ENCODE assay signal across 38 mouse cellular contexts in genomic region chr8:13387728-13388127, GRCm38 (mm10). TPM values are rescaled to one million over a fixed set of nuclear protein-coding genes. Genes with fewer than 3 reads are reported as not detected.
DNase-seq lines count a peak whose midpoint lies in the region; ATAC-seq and TF ChIP-seq lines count a peak whose summit lies in the region.
"Had no signal": no experiment of that assay in that cellular context is flagged by ENCODE, and none has a peak within 500 bp of the region (broad histone marks: within the 10 kb centered on the region; RNA-seq: fewer than 3 reads in every experiment).

No protein-coding gene starts in this region.

- DNase-seq in CH12.LX (ENCODE audit: extremely low read depth) (no peak), MEL-GATA-1-ER (ENCODE audit: extremely low read depth, low read depth) (peak; percentile 17)
- DNase-seq in splenic B cell, adult 2 months (ENCODE audit: low read depth, low spot score), result peak; percentile 6
- DNase-seq in left cerebral cortex, postnatal 4 days, result no peak
- DNase-seq in adrenal gland, adult 18-20 months (ENCODE audit: low spot score in 2 of 2), result no peak
- no peak for DNase-seq in yolk sac, embryonic 10.5 days (ENCODE audit: low spot score)
- DNase-seq: adrenal gland, postnatal 14 days; cerebellum, adult 11 months; cerebellum, adult 2 months; cerebellum, adult 9-11 months; cerebellum, postnatal 25 days; embryo, embryonic 11 days; gastrocnemius, postnatal 10 days; gastrocnemius, postnatal 36 days; heart, adult 11 months; kidney, adult 11 months had no signal

- TF ChIP-seq CTCF in CH12.LX (conservative IDR thresholded peaks at IDR 0.05 in 1 of 2, IDR thresholded peaks at IDR 0.05 in 1 of 2; ENCODE audit: low read depth in 2 of 2, low read length in 2 of 2), result no peak

- TF ChIP-seq RAD21 in CH12.LX (IDR thresholded peaks at IDR 0.05; ENCODE audit: low read depth, low read length), result no peak

- no peak overlapping the region for H3K4me2 ChIP-seq in CH12.LX (ENCODE audit: insufficient read depth, low read depth, poor library complexity, severe bottlenecking)
- H3K4me2 ChIP-seq: embryonic facial prominence, embryonic 13.5 days; forebrain, embryonic 13.5 days; heart, embryonic 11.5 days; hindbrain, embryonic 15.5 days; intestine, embryonic 15.5 days had no signal

- H3K36me3 ChIP-seq in CH12.LX (replicated peaks in 1 of 2; ENCODE audit: control insufficient read depth in 1 of 2, insufficient read depth in 1 of 2, low read length in 1 of 2), result no peaks in the 10 kb centered on the region
- H3K36me3 ChIP-seq in splenic B cell, adult 2 months (ENCODE audit: control insufficient read depth, insufficient read depth, low read length, poor library complexity, severe bottlenecking), result no peaks in the 10 kb centered on the region
- H3K36me3 ChIP-seq: embryonic facial prominence, embryonic 13.5 days; forebrain, embryonic 10.5 days; hindbrain, embryonic 15.5 days; intestine, embryonic 15.5 days had no signal

- peak; percentile 75 to 78 for ATAC-seq in hematopoietic stem cell, adult 5-6 weeks (replicated peaks in 1 of 2; ENCODE audit: insufficient read depth in 1 of 2, low FRiP score in 2 of 2, low TSS enrichment in 1 of 2, low read depth in 1 of 2, poor library complexity in 2 of 2, severe bottlenecking in 2 of 2)
- ATAC-seq: activated CD4-positive, CD25-positive, alpha-beta regulatory T cell, adult 4 months; CD4-positive, CD25-positive, alpha-beta regulatory T cell, adult 4 months; forebrain, embryonic 13.5 days; forebrain, embryonic 16.5 days; intestine, embryonic 15.5 days had no signal

- TF ChIP-seq POLR2A in CH12.LX (IDR thresholded peaks at IDR 0.05; ENCODE audit: low read depth, low read length), result no peak

- dilution Hi-C loops in CH12.LX (cut with MboI; ENCODE audit: extremely low pct_ligation_motif_present, extremely low pct_unique_long_range_greater_than_20kb, low sequenced_read_pairs), result no loop called here

- H3K9me3 ChIP-seq in CH12.LX (replicated peaks; ENCODE audit: low read length), result peaks cover 4% of the 10 kb centered on the region
- H3K9me3 ChIP-seq: embryonic facial prominence, embryonic 10.5 days; embryonic facial prominence, embryonic 13.5 days; forebrain, embryonic 10.5 days; forebrain, embryonic 13.5 days; hindbrain, embryonic 15.5 days; intestine, embryonic 15.5 days had no signal

- no peak overlapping the region for H3K9ac ChIP-seq in CH12.LX (ENCODE audit: insufficient read depth, low read depth)
- H3K9ac ChIP-seq: embryonic facial prominence, embryonic 13.5 days; forebrain, embryonic 13.5 days; hindbrain, embryonic 15.5 days; intestine, embryonic 15.5 days had no signal

- no peak overlapping the region for H3K27ac ChIP-seq in CH12.LX (ENCODE audit: insufficient read depth, low read depth)
- H3K27ac ChIP-seq: embryonic facial prominence, embryonic 10.5 days; embryonic facial prominence, embryonic 13.5 days; forebrain, embryonic 10.5 days; forebrain, embryonic 13.5 days; hindbrain, embryonic 15.5 days; intestine, embryonic 15.5 days had no signal

- intact Hi-C loops in left cerebral cortex, postnatal 4 days (cut with DNase I), result no loop called here

- in situ Hi-C loops in CH12.LX (cut with MboI; ENCODE audit: low pct_ligation_motif_present, low pct_unique_long_range_greater_than_20kb, low sequenced_read_pairs), result no loop called here

- no peak for TF ChIP-seq EP300 in CH12.LX (IDR thresholded peaks at IDR 0.05; ENCODE audit: low read length)

- H3K4me1 ChIP-seq in CH12.LX (ENCODE audit: control insufficient read depth in 1 of 2, insufficient read depth in 2 of 2), result peaks cover 8 to 23% of the 10 kb centered on the region in 2 experiments
- H3K4me1 ChIP-seq: embryonic facial prominence, embryonic 10.5 days; embryonic facial prominence, embryonic 13.5 days; forebrain, embryonic 10.5 days; forebrain, embryonic 13.5 days; hindbrain, embryonic 15.5 days; intestine, embryonic 15.5 days had no signal

- no peak overlapping the region for H3K4me3 ChIP-seq in CH12.LX (replicated peaks in 1 of 3; ENCODE audit: low read depth in 2 of 3, low read length in 2 of 3, poor library complexity in 1 of 3)
- H3K4me3 ChIP-seq: embryonic facial prominence, embryonic 10.5 days; embryonic facial prominence, embryonic 13.5 days; erythroblast, embryonic 14.5 days; forebrain, embryonic 10.5 days; forebrain, embryonic 13.5 days; hindbrain, embryonic 15.5 days; intestine, embryonic 15.5 days had no signal

- H3K27me3 ChIP-seq in CH12.LX (replicated peaks), result no peaks in the 10 kb centered on the region
- no peaks in the 10 kb centered on the region for H3K27me3 ChIP-seq in splenic B cell, adult 2 months (ENCODE audit: control insufficient read depth, insufficient read depth, low read length, poor library complexity, severe bottlenecking)
- H3K27me3 ChIP-seq: embryonic facial prominence, embryonic 13.5 days; forebrain, embryonic 13.5 days; hindbrain, embryonic 15.5 days; intestine, embryonic 15.5 days had no signal

- H3K79me2 ChIP-seq in CH12.LX (replicated peaks; ENCODE audit: control insufficient read depth, extremely low read depth, insufficient read depth, poor library complexity, severe bottlenecking), result no peaks in the 10 kb centered on the region

TF ChIP-seq in CH12.LX, 34 proteins besides CTCF, POLR2A, EP300 and RAD21:
- TF ChIP-seq BHLHE40 (IDR thresholded peaks at IDR 0.05; ENCODE audit: low read depth, low read length) (peak; percentile 40; the same call in 1 of the 2 replicates), MAZ (IDR thresholded peaks at IDR 0.05; ENCODE audit: low read depth, low read length) (no peak), MAX (IDR thresholded peaks at IDR 0.05; ENCODE audit: low read length) (peak; percentile 70)

RNA-seq across cellular contexts. Expression of gene Atp4b, which starts 8.9 kb away (rescaled TPM):
- total RNA-seq in CH12.LX (2012; rRNA removed) (not detected in 2 replicates), CH12.LX (2014; rRNA removed) (not detected in 2 replicates)
- polyA plus RNA-seq in CH12.LX (2012; ENCODE audit: insufficient read length, low read depth), result not detected in 2 replicates
- total RNA-seq in hematopoietic stem cell, adult 5-6 weeks (2017), result not detected in 2 replicates
- total RNA-seq in left cerebral cortex, postnatal 4 days (2021), result not detected
- 1 to 10 TPM in 1 of 2 experiments, under 1 TPM in 1; 0.60 to 5.0 TPM for total RNA-seq in adrenal gland, adult 18-20 months (2021)
- total RNA-seq: adrenal gland, postnatal 14 days; adrenal gland, postnatal 4 days; ES-E14; gastrocnemius, adult 18-20 months; gastrocnemius, postnatal 10 days; gastrocnemius, postnatal 36 days; heart, adult 8-10 months; heart, postnatal 25 days had no signal
- polyA plus RNA-seq: activated CD4-positive, CD25-positive, alpha-beta regulatory T cell, adult 4 months; C2C12; CD4-positive, CD25-positive, alpha-beta regulatory T cell, adult 4 months; cerebellum, adult 2 months; cortical plate, adult 2 months; embryonic facial prominence, embryonic 10.5 days; embryonic facial prominence, embryonic 13.5 days; erythroblast, embryonic 14.5 days; forebrain, embryonic 13.5 days; forebrain, embryonic 16.5 days; heart, embryonic 11.5 days; heart, embryonic 14.5 days; hindbrain, embryonic 11.5 days; hindbrain, embryonic 15.5 days; intestine, embryonic 15.5 days had no signal

RNA-seq across cellular contexts. Expression of gene Grk1, which starts 17.2 kb away (rescaled TPM):
- not detected in 2 replicates for total RNA-seq in CH12.LX (2012; rRNA removed)
- not detected in 2 replicates for total RNA-seq in CH12.LX (2014; rRNA removed)
- not detected in 2 replicates for polyA plus RNA-seq in CH12.LX (2012; ENCODE audit: insufficient read length, low read depth)
- total RNA-seq in hematopoietic stem cell, adult 5-6 weeks (2017), result not detected in 2 replicates
- not detected for total RNA-seq in left cerebral cortex, postnatal 4 days (2021)
- total RNA-seq in adrenal gland, adult 18-20 months (2021), result not detected
- total RNA-seq: adrenal gland, postnatal 14 days; gastrocnemius, adult 18-20 months; heart, adult 8-10 months had no signal
- polyA plus RNA-seq: activated CD4-positive, CD25-positive, alpha-beta regulatory T cell, adult 4 months; C2C12; CD4-positive, CD25-positive, alpha-beta regulatory T cell, adult 4 months; erythroblast, embryonic 14.5 days; forebrain, embryonic 13.5 days; forebrain, embryonic 16.5 days; heart, embryonic 14.5 days; heart, postnatal 0 days; hindbrain, embryonic 11.5 days; hindbrain, embryonic 15.5 days; intestine, embryonic 15.5 days had no signal

RNA-seq across cellular contexts. Expression of gene Tmem255b, which starts 47.3 kb away (rescaled TPM):
- total RNA-seq in CH12.LX (2012; rRNA removed), result not detected in 2 replicates
- not detected in 2 replicates for total RNA-seq in CH12.LX (2014; rRNA removed)
- not detected in 2 replicates for polyA plus RNA-seq in CH12.LX (2012; ENCODE audit: insufficient read length, low read depth)
- total RNA-seq in hematopoietic stem cell, adult 5-6 weeks (2017), result not detected in 2 replicates
- total RNA-seq in left cerebral cortex, postnatal 4 days (2021), result 1 to 10 TPM; 3.9 to 4.6 TPM
- 1 to 10 TPM; 1.3 to 1.7 TPM for total RNA-seq in adrenal gland, adult 18-20 months (2021)
- polyA plus RNA-seq: activated CD4-positive, CD25-positive, alpha-beta regulatory T cell, adult 4 months; C2C12; CD4-positive, CD25-positive, alpha-beta regulatory T cell, adult 4 months; erythroblast, embryonic 14.5 days; forebrain, embryonic 13.5 days; hindbrain, embryonic 11.5 days had no signal

RNA-seq across cellular contexts. Expression of gene Tfdp1, which starts 49.2 kb away (rescaled TPM):
- total RNA-seq in CH12.LX (2012; rRNA removed), result 189 and 226 TPM in 2 replicates
- total RNA-seq in CH12.LX (2014; rRNA removed), result 338 and 351 TPM in 2 replicates
- polyA plus RNA-seq in CH12.LX (2012; ENCODE audit: insufficient read length, low read depth), result 288 and 301 TPM in 2 replicates
- 110 and 129 TPM in 2 replicates for total RNA-seq in hematopoietic stem cell, adult 5-6 weeks (2017)
- 10 to 100 TPM; 82.6 to 88.1 TPM for total RNA-seq in left cerebral cortex, postnatal 4 days (2021)
- total RNA-seq in adrenal gland, adult 18-20 months (2021), result 10 to 100 TPM; 49.1 to 58.3 TPM

Comparison
In these comparisons a context has a peak if more than half of its experiments do, and no peak if none do; other contexts are left out.
1. DNase-seq: peak in MEL-GATA-1-ER (single experiment) and splenic B cell, adult 2 months (single experiment); none in CH12.LX (single experiment), left cerebral cortex, postnatal 4 days (single experiment), adrenal gland, adult 18-20 months (0 of 2) and yolk sac, embryonic 10.5 days (single experiment).